In the genomic region with DNA sequence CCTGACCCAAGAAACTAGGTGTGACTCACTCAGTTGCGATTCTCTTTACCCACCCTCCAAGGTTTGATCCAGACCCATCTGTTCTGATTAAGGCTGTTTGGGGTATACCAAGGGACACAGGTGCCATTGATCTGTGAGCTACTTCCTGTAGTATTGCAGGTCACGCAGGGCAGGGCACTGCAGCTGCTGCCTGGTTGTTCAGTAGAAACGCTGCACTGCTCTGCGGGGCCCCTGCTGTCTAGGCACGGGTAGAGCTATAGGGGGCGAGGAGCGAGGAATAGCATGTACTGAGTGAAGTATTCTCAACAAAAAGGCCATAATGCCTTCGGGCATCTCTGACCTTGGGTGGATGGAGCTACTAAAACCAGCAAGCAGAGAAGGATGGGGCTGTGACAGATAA, we compare ENCODE assay signal across 23 mouse cellular contexts.
"Had no signal": no experiment of that assay in that cellular context is flagged by ENCODE, and none has a peak within 500 bp of the region (broad histone marks: within the 10 kb centered on the region; RNA-seq: fewer than 3 reads in every experiment).

No protein-coding gene starts in this region.

- H3K4me3 ChIP-seq: gastrocnemius, adult 2 months; heart, embryonic 10.5 days; heart, embryonic 12.5 days; hindbrain, embryonic 13.5 days; hindbrain, embryonic 15.5 days; kidney, embryonic 15.5 days; limb, embryonic 13.5 days; limb, embryonic 15.5 days had no signal

- H3K27ac ChIP-seq: gastrocnemius, adult 2 months; heart, embryonic 10.5 days; hindbrain, embryonic 15.5 days; hindbrain, postnatal 0 days; kidney, embryonic 15.5 days; kidney, postnatal 0 days; limb, embryonic 13.5 days; limb, embryonic 15.5 days had no signal

- H3K4me1 ChIP-seq: hindbrain, embryonic 15.5 days; kidney, embryonic 15.5 days; limb, embryonic 13.5 days; limb, embryonic 15.5 days had no signal

- H3K27me3 ChIP-seq: heart, embryonic 12.5 days; hindbrain, embryonic 13.5 days; hindbrain, embryonic 15.5 days; kidney, embryonic 15.5 days; limb, embryonic 13.5 days; limb, embryonic 15.5 days had no signal

- DNase-seq: gastrocnemius, adult 2 months; gastrocnemius, postnatal 10 days; gastrocnemius, postnatal 25 days; heart, adult 18-20 months; heart, postnatal 10 days; heart, postnatal 36 days; kidney, adult 11 months; kidney, adult 2 months; kidney, adult 9 months; kidney, postnatal 14 days; kidney, postnatal 36 days; layer of hippocampus, adult 9-11 months; layer of hippocampus, postnatal 36 days; left cerebral cortex, postnatal 4 days had no signal
